Mouse (Mus musculus) cortical plate, adult 2 months (tissue): ENCODE data around the gene Mapkap1. TPM values are rescaled to one million over a fixed set of nuclear protein-coding genes. Genes with fewer than 3 reads are reported as not detected.

Experiments used
- H3K27ac ChIP-seq: fragments of 200-500 bp; 2 replicates; pipeline ENCODE4 v1.5.1; 2012; ENCODE audit warnings: low read length, control low read depth, inconsistent platforms; ENCODE audit not compliant: insufficient read depth
- H3K4me1 ChIP-seq: fragments of 200-500 bp; 2 replicates; pipeline ENCODE4 v1.6.1; 2011; ENCODE audit warnings: low read length; ENCODE audit not compliant: control insufficient read depth, insufficient read depth
- H3K4me3 ChIP-seq: fragments of 200-500 bp; 2 replicates; pipeline ENCODE4 v1.5.1; 2011; ENCODE audit warnings: mild to moderate bottlenecking, low read length, control low read depth; ENCODE audit not compliant: insufficient read depth
- CTCF ChIP-seq: fragments of 200-500 bp; IDR thresholded peaks from 2 replicates; pipeline ENCODE4 v1.5.1; 2011; ENCODE audit warnings: mild to moderate bottlenecking, control low read depth, low read length; ENCODE audit not compliant: insufficient read depth; ENCODE audit errors: extremely low read depth
- POLR2A ChIP-seq: fragments of 200-500 bp; IDR thresholded peaks from 2 replicates; pipeline ENCODE4 v1.6.1; 2011; ENCODE audit warnings: mild to moderate bottlenecking, low read length, control low read depth; ENCODE audit not compliant: insufficient read depth; ENCODE audit errors: extremely low read depth
- polyA plus RNA-seq: library from polyadenylated mRNA; depleted of rRNA; stranded (reverse); fragments of >200 nt; gene quantifications from 2 replicates; pipeline ENCODE4 v1.2.3, GENCODE M21; 2012

The Mapkap1 gene
- polyA plus RNA-seq, 1 experiment: 53.0 TPM

- TF ChIP-seq POLR2A (no peak), CTCF (no peak)
- Histone ChIP-seq H3K27ac (no peak overlapping the region), H3K4me1 (peaks cover 3% of the 10 kb centered on the region; the same call in 1 of the 2 replicates), H3K4me3 (no peak overlapping the region)
Observed at GRCm38 (mm10) chr2:34528491-34528890, 121.9 kb downstream of the Mapkap1 start.

DNA sequence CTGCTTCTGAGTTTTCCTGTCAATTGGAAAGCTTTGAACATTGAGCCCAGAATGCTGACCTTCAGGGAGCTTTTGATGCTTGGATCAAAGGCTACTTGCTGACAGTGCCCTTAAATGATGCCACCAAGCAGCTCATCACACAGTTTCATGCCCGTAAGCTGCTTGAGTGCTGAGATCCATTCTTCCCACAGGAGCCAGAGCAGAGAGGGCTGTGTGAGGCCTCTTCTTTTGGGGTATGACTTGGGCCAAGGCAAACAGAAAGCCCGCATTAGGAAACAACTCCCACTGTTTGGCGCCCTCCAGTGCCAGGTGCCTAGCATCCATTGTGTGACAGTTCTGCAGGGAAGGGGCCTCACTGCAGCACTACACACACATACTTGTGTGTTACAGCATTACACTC is 123.5 kb downstream of the Mapkap1 start:
- Histone ChIP-seq H3K4me1 (peaks cover 3% of the 10 kb centered on the region; the same call in 1 of the 2 replicates), H3K27ac (no peak overlapping the region), H3K4me3 (no peak overlapping the region)
- peak; percentile 18; the same call in 1 of the 2 replicates for TF ChIP-seq CTCF
- no peak for TF ChIP-seq POLR2A

GRCm38 (mm10) chr2:34531801-34532298 is 125.3 kb downstream of the Mapkap1 start:
- Histone ChIP-seq H3K4me3 (no peak overlapping the region), H3K27ac (no peak overlapping the region), H3K4me1 (peaks cover 3% of the 10 kb centered on the region; the same call in 1 of the 2 replicates)
- TF ChIP-seq POLR2A: no peak

DNA sequence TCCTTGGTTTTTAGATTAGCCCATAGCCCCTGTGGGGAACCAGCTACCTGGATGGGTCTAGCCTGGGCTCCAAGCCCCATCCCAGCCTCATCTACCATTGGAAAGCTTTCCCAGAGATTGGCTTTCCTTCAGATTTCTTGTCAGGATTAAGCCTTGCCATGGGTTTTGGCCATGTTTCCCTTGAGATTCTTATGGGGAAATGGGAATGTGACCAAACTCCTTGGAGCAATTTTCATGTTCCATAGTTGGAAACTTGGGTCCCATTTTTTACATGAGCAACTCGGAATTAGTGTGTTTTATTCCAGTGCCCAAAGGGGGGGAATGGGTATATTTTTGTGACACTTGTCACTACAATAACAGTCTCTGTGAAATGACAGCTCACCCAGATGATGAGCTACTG is 125.8 kb downstream of the Mapkap1 start:
- Histone ChIP-seq H3K4me1 (peaks cover 3% of the 10 kb centered on the region; the same call in 1 of the 2 replicates), H3K4me3 (no peak overlapping the region), H3K27ac (no peak overlapping the region)
- TF ChIP-seq POLR2A: no peak
- TF ChIP-seq CTCF: no peak

DNA sequence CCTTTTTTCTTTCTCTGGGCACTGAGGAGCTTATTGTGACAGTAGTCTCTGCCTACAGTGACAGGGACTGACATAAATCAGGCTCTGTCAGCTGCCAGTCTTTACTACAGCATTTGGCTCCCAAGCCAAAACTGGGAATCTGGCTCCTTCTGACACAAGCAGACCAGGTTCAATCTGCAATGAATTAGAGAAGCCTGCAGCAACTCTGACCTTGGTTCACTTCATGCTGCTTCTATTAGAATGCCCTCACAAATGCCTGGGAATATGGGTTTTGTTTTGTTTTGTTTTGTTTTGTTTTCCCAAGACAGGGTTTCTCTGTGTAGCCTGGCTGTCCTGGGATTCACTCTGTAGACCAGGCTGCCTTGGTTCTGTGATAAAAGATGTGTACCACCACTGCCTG is 126.7 kb downstream of the Mapkap1 start:
- TF ChIP-seq CTCF: no peak
- TF ChIP-seq POLR2A: no peak
- Histone ChIP-seq H3K4me1 (peaks cover 3% of the 10 kb centered on the region; the same call in 1 of the 2 replicates), H3K4me3 (no peak overlapping the region), H3K27ac (no peak overlapping the region)

GRCm38 (mm10) chr2:34534996-34535395 is 128.4 kb downstream of the Mapkap1 start:
- no peak for TF ChIP-seq CTCF
- no peak for TF ChIP-seq POLR2A
- no peak overlapping the region for H3K4me3 ChIP-seq
- H3K4me1 ChIP-seq: peaks cover 3% of the 10 kb centered on the region; the same call in 1 of the 2 replicates
- H3K27ac ChIP-seq: no peak overlapping the region

GRCm38 (mm10) chr2:34537356-34537755 is 130.8 kb downstream of the Mapkap1 start:
- Histone ChIP-seq H3K27ac (no peak overlapping the region), H3K4me3 (no peak overlapping the region), H3K4me1 (no peaks in the 10 kb centered on the region)
- TF ChIP-seq CTCF: no peak

DNA sequence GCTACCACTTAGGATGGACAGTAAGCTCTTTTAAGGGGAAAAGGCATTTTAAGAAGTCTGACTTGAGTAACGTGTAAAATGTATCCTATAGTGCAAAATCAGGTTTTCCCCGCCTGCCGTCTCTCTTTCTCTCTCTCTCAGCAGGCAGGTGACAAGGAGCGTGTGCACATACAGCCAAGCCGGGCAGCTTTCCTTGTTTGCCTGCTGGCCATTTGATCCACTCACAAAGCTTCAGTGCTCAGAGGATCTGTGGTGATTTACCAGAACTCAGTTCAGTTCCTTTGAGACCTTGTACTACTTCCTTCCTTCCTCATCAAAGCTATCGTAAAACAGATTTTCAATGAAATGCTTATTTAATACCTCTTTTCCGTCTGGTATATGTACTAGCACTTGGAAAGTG is 137.0 kb downstream of the Mapkap1 start:
- no peak overlapping the region for H3K27ac ChIP-seq
- TF ChIP-seq CTCF (no peak), POLR2A (no peak)
- peaks cover 6% of the 10 kb centered on the region; the same call in 1 of the 2 replicates for H3K4me1 ChIP-seq
- H3K4me3 ChIP-seq: no peak overlapping the region

- H3K27ac ChIP-seq: no peak overlapping the region
- TF ChIP-seq POLR2A (no peak), CTCF (no peak)
- peaks cover 6% of the 10 kb centered on the region; the same call in 1 of the 2 replicates for H3K4me1 ChIP-seq
- H3K4me3 ChIP-seq: no peak overlapping the region
Observed at GRCm38 (mm10) chr2:34544021-34544420, 137.4 kb downstream of the Mapkap1 start.

DNA sequence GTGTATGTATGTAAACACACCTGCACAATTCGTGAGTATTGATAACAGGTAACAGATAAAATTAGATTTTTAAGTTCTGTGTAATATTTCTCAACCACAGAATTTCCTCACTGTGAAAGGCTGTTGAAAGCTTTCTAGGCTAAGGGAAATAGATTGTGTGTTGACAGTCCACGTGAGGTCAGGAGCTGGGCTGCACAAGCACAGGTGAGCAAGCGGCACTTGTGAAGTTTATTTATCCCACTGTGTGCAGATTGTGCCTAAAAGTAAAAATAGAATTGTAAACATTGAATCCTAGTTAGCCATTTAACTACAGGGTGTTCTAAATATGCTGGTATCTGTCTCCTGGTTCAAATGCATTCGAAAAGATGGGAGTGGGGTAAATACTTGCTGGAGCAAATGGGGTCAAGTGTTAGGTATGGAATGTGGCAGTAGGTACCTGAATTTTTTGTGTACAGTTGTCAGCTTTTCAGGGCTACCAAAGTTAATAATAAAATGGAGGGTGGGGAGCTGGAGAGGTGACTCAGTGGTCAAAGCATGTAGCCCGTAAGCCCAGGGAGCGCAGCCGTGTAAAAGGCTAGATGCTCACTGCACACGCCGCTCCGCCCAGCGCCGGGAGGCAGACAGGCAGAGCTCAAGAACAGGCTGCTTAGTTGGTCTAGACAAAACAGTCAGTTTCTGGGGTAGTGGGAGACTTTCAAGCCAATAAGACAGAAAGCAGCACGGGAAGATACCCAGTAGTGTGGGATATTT is 138.2 kb downstream of the Mapkap1 start:
- no peak overlapping the region for H3K27ac ChIP-seq
- peaks cover 6% of the 10 kb centered on the region; the same call in 1 of the 2 replicates for H3K4me1 ChIP-seq
- no peak for TF ChIP-seq POLR2A
- no peak overlapping the region for H3K4me3 ChIP-seq
